Mouse (Mus musculus): ENCODE measurements around the gene Nup54.

The Nup54 gene

GRCm38 (mm10) chr5:92392542-92392941 is 42.5 kb downstream of the Nup54 start:
- TF ChIP-seq CTCF (conservative IDR thresholded peaks at IDR 0.05; ENCODE audit: low read length) (no peak), POU5F1 (IDR thresholded peaks at IDR 0.05; ENCODE audit: borderline replicate concordance, low read length) (no peak), NANOG (IDR thresholded peaks at IDR 0.05; ENCODE audit: borderline replicate concordance, low read length) (no peak)
- H3K36me3 ChIP-seq (ENCODE audit: insufficient read depth, low read length): no peaks in the 10 kb centered on the region
- H3K9me3 ChIP-seq (ENCODE audit: low read length): no peaks in the 10 kb centered on the region

GRCm38 (mm10) chr5:92390615-92391014 is 44.4 kb downstream of the Nup54 start:
- no peaks in the 10 kb centered on the region for H3K9me3 ChIP-seq (ENCODE audit: low read length)
- no peak for TF ChIP-seq CTCF (conservative IDR thresholded peaks at IDR 0.05; ENCODE audit: low read length)
- H3K4me3 ChIP-seq (replicated peaks; ENCODE audit: low read length): no peak overlapping the region
- H3K27me3 ChIP-seq (ENCODE audit: insufficient read depth, low read length): peaks cover 71% of the 10 kb centered on the region
- no peaks in the 10 kb centered on the region for H3K36me3 ChIP-seq (ENCODE audit: insufficient read depth, low read length)
- H3K4me1 ChIP-seq (replicated peaks; ENCODE audit: low read depth, low read length): peaks cover 21% of the 10 kb centered on the region

More at GRCm38 (mm10) chr5:92392542-92392941, 42.5 kb downstream of the Nup54 start:
- H3K4me1 ChIP-seq (replicated peaks; ENCODE audit: low read depth, low read length): peaks cover 21% of the 10 kb centered on the region
- peak overlapping the region; percentile 54 for H3K4me3 ChIP-seq (replicated peaks; ENCODE audit: low read length)
- peaks cover 72% of the 10 kb centered on the region for H3K27me3 ChIP-seq (ENCODE audit: insufficient read depth, low read length)

- H3K9me3 ChIP-seq (ENCODE audit: low read length): no peaks in the 10 kb centered on the region
- H3K36me3 ChIP-seq (ENCODE audit: insufficient read depth, low read length): no peaks in the 10 kb centered on the region
- H3K4me1 ChIP-seq (replicated peaks; ENCODE audit: low read depth, low read length): peaks cover 21% of the 10 kb centered on the region
These were observed 45.0 kb downstream of the Nup54 start for GRCm38 (mm10) chr5:92389977-92390376.

GRCm38 (mm10) chr5:92387433-92387832 is 47.6 kb downstream of the Nup54 start:
- Histone ChIP-seq H3K27me3 (ENCODE audit: insufficient read depth, low read length) (peaks cover 45% of the 10 kb centered on the region), H3K4me3 (replicated peaks; ENCODE audit: low read length) (no peak overlapping the region), H3K9me3 (ENCODE audit: low read length) (no peaks in the 10 kb centered on the region), H3K4me1 (replicated peaks; ENCODE audit: low read depth, low read length) (peaks cover 11% of the 10 kb centered on the region), H3K36me3 (ENCODE audit: insufficient read depth, low read length) (no peaks in the 10 kb centered on the region)
- TF ChIP-seq CTCF (conservative IDR thresholded peaks at IDR 0.05; ENCODE audit: low read length) (no peak), POU5F1 (IDR thresholded peaks at IDR 0.05; ENCODE audit: borderline replicate concordance, low read length) (no peak), NANOG (IDR thresholded peaks at IDR 0.05; ENCODE audit: borderline replicate concordance, low read length) (no peak)

More at GRCm38 (mm10) chr5:92389977-92390376, 45.0 kb downstream of the Nup54 start:
- peaks cover 69% of the 10 kb centered on the region for H3K27me3 ChIP-seq (ENCODE audit: insufficient read depth, low read length)
- no peak overlapping the region for H3K4me3 ChIP-seq (replicated peaks; ENCODE audit: low read length)
- TF ChIP-seq NANOG (IDR thresholded peaks at IDR 0.05; ENCODE audit: borderline replicate concordance, low read length) (no peak), CTCF (conservative IDR thresholded peaks at IDR 0.05; ENCODE audit: low read length) (no peak), POU5F1 (IDR thresholded peaks at IDR 0.05; ENCODE audit: borderline replicate concordance, low read length) (no peak)

GRCm38 (mm10) chr5:92386643-92387042 is 48.4 kb downstream of the Nup54 start:
- Histone ChIP-seq H3K4me1 (replicated peaks; ENCODE audit: low read depth, low read length) (peaks cover 8% of the 10 kb centered on the region), H3K9me3 (ENCODE audit: low read length) (no peaks in the 10 kb centered on the region), H3K36me3 (ENCODE audit: insufficient read depth, low read length) (no peaks in the 10 kb centered on the region), H3K4me3 (replicated peaks; ENCODE audit: low read length) (no peak overlapping the region), H3K27me3 (ENCODE audit: insufficient read depth, low read length) (peaks cover 37% of the 10 kb centered on the region)
- TF ChIP-seq CTCF (conservative IDR thresholded peaks at IDR 0.05; ENCODE audit: low read length) (peak; percentile 26; the same call in 1 of the 2 replicates), POU5F1 (IDR thresholded peaks at IDR 0.05; ENCODE audit: borderline replicate concordance, low read length) (no peak), NANOG (IDR thresholded peaks at IDR 0.05; ENCODE audit: borderline replicate concordance, low read length) (no peak)

GRCm38 (mm10) chr5:92386102-92386501 is 48.9 kb downstream of the Nup54 start:
- H3K4me1 ChIP-seq (replicated peaks; ENCODE audit: low read depth, low read length): peaks cover 14% of the 10 kb centered on the region
- peaks cover 31% of the 10 kb centered on the region for H3K27me3 ChIP-seq (ENCODE audit: insufficient read depth, low read length)
- H3K9me3 ChIP-seq (ENCODE audit: low read length): no peaks in the 10 kb centered on the region
- TF ChIP-seq NANOG (IDR thresholded peaks at IDR 0.05; ENCODE audit: borderline replicate concordance, low read length): no peak
- TF ChIP-seq CTCF (conservative IDR thresholded peaks at IDR 0.05; ENCODE audit: low read length): no peak
- TF ChIP-seq POU5F1 (IDR thresholded peaks at IDR 0.05; ENCODE audit: borderline replicate concordance, low read length): no peak
- no peaks in the 10 kb centered on the region for H3K36me3 ChIP-seq (ENCODE audit: insufficient read depth, low read length)
- H3K4me3 ChIP-seq (replicated peaks; ENCODE audit: low read length): no peak overlapping the region

- peak; percentile 95 for TF ChIP-seq CTCF (conservative IDR thresholded peaks at IDR 0.05; ENCODE audit: low read length)
- no peak for TF ChIP-seq NANOG (IDR thresholded peaks at IDR 0.05; ENCODE audit: borderline replicate concordance, low read length)
- Histone ChIP-seq H3K4me1 (replicated peaks; ENCODE audit: low read depth, low read length) (peaks cover 11% of the 10 kb centered on the region), H3K4me3 (replicated peaks; ENCODE audit: low read length) (no peak overlapping the region), H3K27me3 (ENCODE audit: insufficient read depth, low read length) (peaks cover 19% of the 10 kb centered on the region), H3K36me3 (ENCODE audit: insufficient read depth, low read length) (no peaks in the 10 kb centered on the region), H3K9me3 (ENCODE audit: low read length) (no peaks in the 10 kb centered on the region)
These were observed 50.2 kb downstream of the Nup54 start for GRCm38 (mm10) chr5:92384855-92385254.

- H3K4me1 ChIP-seq (replicated peaks; ENCODE audit: low read depth, low read length): peaks cover 11% of the 10 kb centered on the region
- no peaks in the 10 kb centered on the region for H3K9me3 ChIP-seq (ENCODE audit: low read length)
- no peaks in the 10 kb centered on the region for H3K36me3 ChIP-seq (ENCODE audit: insufficient read depth, low read length)
- TF ChIP-seq CTCF (conservative IDR thresholded peaks at IDR 0.05; ENCODE audit: low read length) (no peak), POU5F1 (IDR thresholded peaks at IDR 0.05; ENCODE audit: borderline replicate concordance, low read length) (no peak), NANOG (IDR thresholded peaks at IDR 0.05; ENCODE audit: borderline replicate concordance, low read length) (no peak)
- H3K4me3 ChIP-seq (replicated peaks; ENCODE audit: low read length): no peak overlapping the region
- H3K27me3 ChIP-seq (ENCODE audit: insufficient read depth, low read length): peaks cover 8% of the 10 kb centered on the region
These were observed 51.3 kb downstream of the Nup54 start for GRCm38 (mm10) chr5:92383747-92384146.

GRCm38 (mm10) chr5:92382349-92382679 is 52.7 kb downstream of the Nup54 start:
- Histone ChIP-seq H3K9me3 (ENCODE audit: low read length) (no peaks in the 10 kb centered on the region), H3K36me3 (ENCODE audit: insufficient read depth, low read length) (no peaks in the 10 kb centered on the region)
- TF ChIP-seq NANOG (IDR thresholded peaks at IDR 0.05; ENCODE audit: borderline replicate concordance, low read length): no peak
- TF ChIP-seq CTCF (conservative IDR thresholded peaks at IDR 0.05; ENCODE audit: low read length): no peak
- no peak for TF ChIP-seq POU5F1 (IDR thresholded peaks at IDR 0.05; ENCODE audit: borderline replicate concordance, low read length)

More at GRCm38 (mm10) chr5:92382349-92382679, 52.7 kb downstream of the Nup54 start:
- Histone ChIP-seq H3K4me1 (replicated peaks; ENCODE audit: low read depth, low read length) (peaks cover 11% of the 10 kb centered on the region), H3K4me3 (replicated peaks; ENCODE audit: low read length) (no peak overlapping the region), H3K27me3 (ENCODE audit: insufficient read depth, low read length) (peaks cover 2% of the 10 kb centered on the region; the same call in 1 of the 2 replicates)
